Comparison of ENCODE assay signal across 8 mouse cellular contexts in genomic region chr8:78741496-78741895, GRCm38 (mm10).
DNase-seq lines count a peak whose midpoint lies in the region; ATAC-seq and TF ChIP-seq lines count a peak whose summit lies in the region.

No protein-coding gene starts in this region.

- peaks cover 45% of the 10 kb centered on the region for H3K4me1 ChIP-seq in heart, embryonic 10.5 days
- peaks cover 35% of the 10 kb centered on the region for H3K4me1 ChIP-seq in limb, embryonic 12.5 days (replicated peaks)

- no peaks in the 10 kb centered on the region for H3K36me3 ChIP-seq in heart, embryonic 10.5 days
- no peaks in the 10 kb centered on the region for H3K36me3 ChIP-seq in limb, embryonic 12.5 days

- peak overlapping the region; percentile 59 for H3K4me3 ChIP-seq in gastrocnemius, adult 2 months
- H3K4me3 ChIP-seq in heart, embryonic 10.5 days, result no peak overlapping the region
- no peak overlapping the region for H3K4me3 ChIP-seq in limb, embryonic 12.5 days (replicated peaks)

- no peaks in the 10 kb centered on the region for H3K9me3 ChIP-seq in heart, embryonic 10.5 days
- H3K9me3 ChIP-seq in limb, embryonic 12.5 days, result no peaks in the 10 kb centered on the region

- H3K4me2 ChIP-seq in limb, embryonic 12.5 days, result peak overlapping the region; percentile 17; the same call in 1 of the 2 replicates

- H3K27ac ChIP-seq in gastrocnemius, adult 2 months, result peak overlapping the region; percentile 89
- H3K27ac ChIP-seq in heart, embryonic 10.5 days, result peak overlapping the region; percentile 89
- H3K27ac ChIP-seq in limb, embryonic 12.5 days, result peak overlapping the region; percentile 96

- no peak for TF ChIP-seq CTCF in gastrocnemius, adult 2 months (IDR thresholded peaks at IDR 0.05)

- no peak for DNase-seq in gastrocnemius, adult 2 months
- no peak for DNase-seq in gastrocnemius, adult 8-10 months (ENCODE audit: low spot score in 2 of 2)
- DNase-seq in 416B (ENCODE audit: low read depth), result peak; percentile 29
- DNase-seq in heart, embryonic 10.5 days (ENCODE audit: low spot score), result no peak
- DNase-seq in spleen, postnatal 10 days (ENCODE audit: low spot score in 2 of 2), result no peak

- H3K9ac ChIP-seq in limb, embryonic 12.5 days (replicated peaks), result no peak overlapping the region

- 0 out of 2 replicates have a peak, but pooled peaks have one; percentile 5 for ATAC-seq in limb, embryonic 12.5 days (ENCODE audit: insufficient number of reproducible peaks, insufficient read depth, low FRiP score, low TSS enrichment, low read depth)
- ATAC-seq in inflammation-experienced regulatory T-cells, adult 6 months, result no peak
- ATAC-seq in erythroid progenitor cell, adult 5-6 weeks (replicated peaks; ENCODE audit: low FRiP score, poor library complexity, severe bottlenecking), result no peak

- intact Hi-C loops in gastrocnemius, adult 2 months (cut with DNase I), result loop anchor here (5.0 kb wide), 5 partner anchors 71 to 504 kb away; partner anchors contain the start of genes Rbmxl1, Slc10a7 and Zfp827

- H3K27me3 ChIP-seq in heart, embryonic 10.5 days (ENCODE audit: insufficient read depth, poor library complexity, severe bottlenecking), result no peaks in the 10 kb centered on the region; the same call in 1 of the 2 replicates
- no peaks in the 10 kb centered on the region for H3K27me3 ChIP-seq in limb, embryonic 12.5 days

- 68% methylated on average over 3 of the region's 3 CpGs for WGBS in heart, embryonic 10.5 days
- WGBS in limb, embryonic 12.5 days, result 61% methylated on average over 3 of the region's 3 CpGs
